Mouse (Mus musculus) stomach, postnatal 0 days (tissue): ENCODE data around the gene Ngb.

ENCODE experiments used
- CTCF ChIP-seq: IDR thresholded peaks from 2 replicates; pipeline ENCODE4 v1.5.1; 2016; ENCODE audit warnings: antibody characterized with exemption, low read depth, mild to moderate bottlenecking, moderate library complexity
- EP300 ChIP-seq: optimal IDR thresholded peaks from 2 replicates; pipeline ENCODE3; 2016; ENCODE audit warnings: antibody characterized with exemption

GRCm38 (mm10) chr12:87103471-87103870 is 1.1 kb upstream of the Ngb start:
- no peak for TF ChIP-seq CTCF
- no peak for TF ChIP-seq EP300
